Comparison of ENCODE assay signal across 8 mouse cellular contexts in genomic region chr7:65370381-65370786, GRCm38 (mm10).
DNase-seq lines count a peak whose midpoint lies in the region; ATAC-seq and TF ChIP-seq lines count a peak whose summit lies in the region.

No protein-coding gene starts in this region.

- H3K36me3 ChIP-seq in forebrain, embryonic 11.5 days (ENCODE audit: control insufficient read depth, insufficient read depth, low read length), result no peaks in the 10 kb centered on the region
- no peaks in the 10 kb centered on the region for H3K36me3 ChIP-seq in stomach, embryonic 15.5 days

- TF ChIP-seq CTCF in lung, adult 2 months (IDR thresholded peaks at IDR 0.05; ENCODE audit: insufficient read depth, low read length), result no peak

- WGBS in forebrain, embryonic 11.5 days, result under 1% methylated on average over 31 of the region's 46 CpGs
- 3% methylated on average over 41 of the region's 46 CpGs for WGBS in lung, adult 2 months
- 1% methylated on average over 39 of the region's 46 CpGs for WGBS in stomach, embryonic 15.5 days

- peak overlapping the region; percentile 85 for H3K9ac ChIP-seq in forebrain, embryonic 11.5 days (ENCODE audit: low read length)
- H3K9ac ChIP-seq in stomach, embryonic 15.5 days, result peak overlapping the region; percentile 44

- no peaks in the 10 kb centered on the region for H3K27me3 ChIP-seq in forebrain, embryonic 11.5 days (ENCODE audit: control insufficient read depth, insufficient read depth, low read length)
- H3K27me3 ChIP-seq in stomach, embryonic 15.5 days (replicated peaks), result no peaks in the 10 kb centered on the region

- peak overlapping the region; percentile 88 for H3K4me3 ChIP-seq in forebrain, embryonic 11.5 days (ENCODE audit: low read depth, low read length)
- H3K4me3 ChIP-seq in lung, adult 2 months (replicated peaks; ENCODE audit: extremely low read depth, low read depth, low read length), result peak overlapping the region; percentile 86
- H3K4me3 ChIP-seq in stomach, embryonic 15.5 days (replicated peaks), result peak overlapping the region; percentile 66

- peak overlapping the region; percentile 71 for H3K4me2 ChIP-seq in forebrain, embryonic 11.5 days (ENCODE audit: low read depth, low read length, severe bottlenecking)
- H3K4me2 ChIP-seq in stomach, embryonic 15.5 days, result peak overlapping the region; percentile 66

- TF ChIP-seq POLR2A in lung, adult 2 months (IDR thresholded peaks at IDR 0.05; ENCODE audit: borderline replicate concordance, extremely low read depth, low read depth, low read length), result no peak

- no peaks in the 10 kb centered on the region for H3K9me3 ChIP-seq in forebrain, embryonic 11.5 days (ENCODE audit: control insufficient read depth, low read length)
- no peaks in the 10 kb centered on the region for H3K9me3 ChIP-seq in stomach, embryonic 15.5 days

- H3K27ac ChIP-seq in forebrain, embryonic 11.5 days (ENCODE audit: low read depth, low read length), result peak overlapping the region; percentile 84
- peak overlapping the region; percentile 97 for H3K27ac ChIP-seq in stomach, embryonic 15.5 days

- ATAC-seq in forebrain, embryonic 11.5 days (replicated peaks; ENCODE audit: low FRiP score), result no peak; the same call in none of the 2 replicates
- ATAC-seq in stomach, embryonic 15.5 days (ENCODE audit: insufficient read depth, low FRiP score, low read depth), result peak; percentile 12

- DNase-seq in right cerebral cortex, postnatal 10 days (ENCODE audit: low spot score in 2 of 2), result peak; percentile 45 to 55
- DNase-seq in right cerebral cortex, adult 2 months (ENCODE audit: low spot score in 2 of 2), result no peak
- DNase-seq in adrenal gland, adult 8-10 months, result peak; percentile 14
- peak; percentile 74 for DNase-seq in forebrain, embryonic 11.5 days (ENCODE audit: low spot score)
- peak; percentile 25 for DNase-seq in induced T-regulatory cell, adult 2 months (ENCODE audit: low read depth)
- peak; percentile 59 for DNase-seq in lung, adult 2 months
- no peak for DNase-seq in left cerebral cortex, adult 9 months (ENCODE audit: low spot score in 2 of 2)

- peaks cover 10% of the 10 kb centered on the region; the same call in 1 of the 2 replicates for H3K4me1 ChIP-seq in forebrain, embryonic 11.5 days (replicated peaks; ENCODE audit: control insufficient read depth, insufficient read depth, low read length)
- H3K4me1 ChIP-seq in lung, adult 2 months (ENCODE audit: control insufficient read depth, insufficient read depth, low read length), result peaks cover 9% of the 10 kb centered on the region; the same call in 1 of the 2 replicates
- peaks cover 9% of the 10 kb centered on the region; the same call in 1 of the 2 replicates for H3K4me1 ChIP-seq in stomach, embryonic 15.5 days

Comparison
In these comparisons a context has a peak if more than half of its experiments do, and no peak if none do; other contexts are left out.
1. DNase-seq: peak in right cerebral cortex, postnatal 10 days (2 of 2), adrenal gland, adult 8-10 months (single experiment), forebrain, embryonic 11.5 days (single experiment), induced T-regulatory cell, adult 2 months (single experiment) and lung, adult 2 months (single experiment); none in right cerebral cortex, adult 2 months (0 of 2) and left cerebral cortex, adult 9 months (0 of 2).
2. Peak in every context shown above with its lines, with median percentiles within 50 percentile points of each other: H3K4me3 ChIP-seq.